Mouse (Mus musculus) B cell, adult 2 months (primary cell): Measurements from ENCODE around the gene Gm5773.
"Not testable (repeated sequence)": the region's sequence is repeated elsewhere in the genome, so short reads cannot be mapped to it uniquely, and the experiment has no call there.

Experiments
- DNase-seq, 2 experiments: peaks; one replicate each; pipeline ENCODE4 v3.0.0; 2022

Gene Gm5773

GRCm38 (mm10) chr3:93772700-93773099 lies at the start of gene Gm5773:
Gene Gm5773, plus strand, starts transcription at chr3:93773000.
- DNase-seq, result not testable (repeated sequence)

GRCm38 (mm10) chr3:93745475-93745874 lies 27.3 kb upstream of the Gm5773 start:
- not testable (repeated sequence) for DNase-seq

- DNase-seq, result not testable (repeated sequence)
Measured at GRCm38 (mm10) chr3:93754022-93754421, 18.8 kb upstream of the Gm5773 start.

- not testable (repeated sequence) for DNase-seq
Measured at GRCm38 (mm10) chr3:93796098-93796497, 23.3 kb downstream of the Gm5773 start, which contains the start of gene Tdpoz4. Gene Tdpoz4, plus strand, starts transcription at chr3:93796398.

GRCm38 (mm10) chr3:93813341-93813740 lies 40.5 kb downstream of the Gm5773 start:
- DNase-seq, result not testable (repeated sequence)
